Mouse (Mus musculus): ENCODE measurements around the gene Olfr814. TPM values are rescaled to one million over a fixed set of nuclear protein-coding genes. Genes with fewer than 3 reads are reported as not detected.

Olfr814 gene
- polyA plus RNA-seq, 1 experiment from 2014 or later: not detected

Other genes starting within 250 kb of the Olfr814 start
- not detected in 2 replicates for gene Olfr799, start 242.4 kb downstream of the Olfr814 start, polyA plus RNA-seq (2014; fragmentation: Nextera tagmentation; extraction: Ambion mirVana)
- gene Olfr800, start 222.2 kb downstream of the Olfr814 start, polyA plus RNA-seq (2014; fragmentation: Nextera tagmentation; extraction: Ambion mirVana): not detected in 2 replicates
- gene Olfr801, start 206.0 kb downstream of the Olfr814 start, polyA plus RNA-seq (2014; fragmentation: Nextera tagmentation; extraction: Ambion mirVana): not detected in 2 replicates
- not detected in 2 replicates for gene Olfr802, start 191.7 kb downstream of the Olfr814 start, polyA plus RNA-seq (2014; fragmentation: Nextera tagmentation; extraction: Ambion mirVana)
- not detected in 2 replicates for gene Olfr803, start 185.6 kb downstream of the Olfr814 start, polyA plus RNA-seq (2014; fragmentation: Nextera tagmentation; extraction: Ambion mirVana)
- gene Olfr804, start 176.6 kb downstream of the Olfr814 start, polyA plus RNA-seq (2014; fragmentation: Nextera tagmentation; extraction: Ambion mirVana): not detected in 2 replicates
- gene Olfr805, start 150.5 kb downstream of the Olfr814 start, polyA plus RNA-seq (2014; fragmentation: Nextera tagmentation; extraction: Ambion mirVana): not detected in 2 replicates
- not detected in 2 replicates for gene Olfr806, start 137.9 kb downstream of the Olfr814 start, polyA plus RNA-seq (2014; fragmentation: Nextera tagmentation; extraction: Ambion mirVana)
- not detected in 2 replicates for gene Olfr807, start 122.1 kb downstream of the Olfr814 start, polyA plus RNA-seq (2014; fragmentation: Nextera tagmentation; extraction: Ambion mirVana)
- gene Olfr808, start 114.4 kb downstream of the Olfr814 start, polyA plus RNA-seq (2014; fragmentation: Nextera tagmentation; extraction: Ambion mirVana): not detected in 2 replicates
- gene Olfr809, start 105.2 kb downstream of the Olfr814 start, polyA plus RNA-seq (2014; fragmentation: Nextera tagmentation; extraction: Ambion mirVana): not detected in 2 replicates
- not detected in 2 replicates for gene Olfr810, start 84.9 kb downstream of the Olfr814 start, polyA plus RNA-seq (2014; fragmentation: Nextera tagmentation; extraction: Ambion mirVana)
- gene Olfr811, start 75.5 kb downstream of the Olfr814 start, polyA plus RNA-seq (2014; fragmentation: Nextera tagmentation; extraction: Ambion mirVana): not detected in 2 replicates
- not detected in 2 replicates for gene Olfr812, start 33.8 kb downstream of the Olfr814 start, polyA plus RNA-seq (2014; fragmentation: Nextera tagmentation; extraction: Ambion mirVana)
- gene Olfr813, start 24.5 kb downstream of the Olfr814 start, polyA plus RNA-seq (2014; fragmentation: Nextera tagmentation; extraction: Ambion mirVana): not detected in 2 replicates
- not detected in 2 replicates for gene Olfr815, start 26.0 kb upstream of the Olfr814 start, polyA plus RNA-seq (2014; fragmentation: Nextera tagmentation; extraction: Ambion mirVana)
- not detected in 2 replicates for gene Olfr816, start 35.7 kb upstream of the Olfr814 start, polyA plus RNA-seq (2014; fragmentation: Nextera tagmentation; extraction: Ambion mirVana)
- gene Olfr818, start 69.2 kb upstream of the Olfr814 start, polyA plus RNA-seq (2014; fragmentation: Nextera tagmentation; extraction: Ambion mirVana): not detected in 2 replicates
- not detected in 2 replicates for gene Olfr819, start 87.4 kb upstream of the Olfr814 start, polyA plus RNA-seq (2014; fragmentation: Nextera tagmentation; extraction: Ambion mirVana)
- gene Olfr247, start 96.3 kb upstream of the Olfr814 start, polyA plus RNA-seq (2014; fragmentation: Nextera tagmentation; extraction: Ambion mirVana): not detected in 2 replicates
- gene Gm10310, start 105.2 kb upstream of the Olfr814 start, polyA plus RNA-seq (2014; fragmentation: Nextera tagmentation; extraction: Ambion mirVana): not detected in 2 replicates
- gene Olfr820, start 132.8 kb upstream of the Olfr814 start, polyA plus RNA-seq (2014; fragmentation: Nextera tagmentation; extraction: Ambion mirVana): not detected in 2 replicates
- gene Olfr821, start 150.5 kb upstream of the Olfr814 start, polyA plus RNA-seq (2014; fragmentation: Nextera tagmentation; extraction: Ambion mirVana): not detected in 2 replicates
- gene Olfr822, start 191.4 kb upstream of the Olfr814 start, polyA plus RNA-seq (2014; fragmentation: Nextera tagmentation; extraction: Ambion mirVana): not detected in 2 replicates
- not detected in 2 replicates for gene Olfr823, start 235.5 kb upstream of the Olfr814 start, polyA plus RNA-seq (2014; fragmentation: Nextera tagmentation; extraction: Ambion mirVana)

All from liver, embryonic 11.5 days (tissue).